Mouse (Mus musculus): Measurements from ENCODE around the gene Cpne2. TPM values are rescaled to one million over a fixed set of nuclear protein-coding genes. Genes with fewer than 3 reads are reported as not detected.

Cpne2 gene
- polyA plus RNA-seq, 1 experiment from 2014 or later, result 4.6 TPM

GRCm38 (mm10) chr8:94532000-94532399 lies 790 bp upstream of the Cpne2 start:
- Histone ChIP-seq H3K36me3 (ENCODE audit: control insufficient read depth, insufficient read depth) (no peaks in the 10 kb centered on the region), H3K4me1 (replicated peaks; ENCODE audit: control insufficient read depth, insufficient read depth, low read length) (no peaks in the 10 kb centered on the region), H3K27ac (ENCODE audit: low read depth, low read length) (no peak overlapping the region), H3K4me3 (ENCODE audit: low read depth, low read length) (no peak overlapping the region), H3K27me3 (replicated peaks; ENCODE audit: control insufficient read depth, insufficient read depth, low read length) (peaks cover 10% of the 10 kb centered on the region; the same call in 1 of the 2 replicates), H3K9ac (ENCODE audit: low read depth, low read length) (no peak overlapping the region), H3K4me2 (replicated peaks; ENCODE audit: low read depth) (peak overlapping the region; percentile 98; the same call in 1 of the 2 replicates), H3K9me3 (ENCODE audit: control insufficient read depth) (no peaks in the 10 kb centered on the region)
- WGBS, result 4% methylated on average over 8 of the region's 8 CpGs
- no peak for TF ChIP-seq CTCF (IDR thresholded peaks at IDR 0.05; ENCODE audit: low read depth)
- no peak for ATAC-seq

GRCm38 (mm10) chr8:94532525-94532872 lies 291 bp upstream of the Cpne2 start:
- H3K27ac ChIP-seq (ENCODE audit: low read depth, low read length), result no peak overlapping the region
- H3K27me3 ChIP-seq (replicated peaks; ENCODE audit: control insufficient read depth, insufficient read depth, low read length), result peaks cover 10% of the 10 kb centered on the region; the same call in 1 of the 2 replicates
- no peak for TF ChIP-seq CTCF (IDR thresholded peaks at IDR 0.05; ENCODE audit: low read depth)
- H3K9me3 ChIP-seq (ENCODE audit: control insufficient read depth), result no peaks in the 10 kb centered on the region
- ATAC-seq, result no peak; the same call in 1 of the 2 replicates
- H3K4me2 ChIP-seq (replicated peaks; ENCODE audit: low read depth), result peak overlapping the region; percentile 98
- H3K9ac ChIP-seq (ENCODE audit: low read depth, low read length), result peak overlapping the region; percentile 58
- WGBS, result under 1% methylated on average over 34 of the region's 34 CpGs
- H3K36me3 ChIP-seq (ENCODE audit: control insufficient read depth, insufficient read depth), result no peaks in the 10 kb centered on the region
- H3K4me1 ChIP-seq (replicated peaks; ENCODE audit: control insufficient read depth, insufficient read depth, low read length), result no peaks in the 10 kb centered on the region
- H3K4me3 ChIP-seq (ENCODE audit: low read depth, low read length), result peak overlapping the region; percentile 65

GRCm38 (mm10) chr8:94534612-94535011 lies 1.8 kb downstream of the Cpne2 start:
- Histone ChIP-seq H3K27me3 (replicated peaks; ENCODE audit: control insufficient read depth, insufficient read depth, low read length) (peaks cover 10% of the 10 kb centered on the region; the same call in 1 of the 2 replicates), H3K36me3 (ENCODE audit: control insufficient read depth, insufficient read depth) (no peaks in the 10 kb centered on the region), H3K4me2 (replicated peaks; ENCODE audit: low read depth) (no peak overlapping the region), H3K9ac (ENCODE audit: low read depth, low read length) (no peak overlapping the region), H3K4me3 (ENCODE audit: low read depth, low read length) (no peak overlapping the region), H3K4me1 (replicated peaks; ENCODE audit: control insufficient read depth, insufficient read depth, low read length) (no peaks in the 10 kb centered on the region), H3K27ac (ENCODE audit: low read depth, low read length) (no peak overlapping the region), H3K9me3 (ENCODE audit: control insufficient read depth) (no peaks in the 10 kb centered on the region)
- ATAC-seq, result no peak
- 32% methylated on average over 4 of the region's 4 CpGs for WGBS
- no peak for TF ChIP-seq CTCF (IDR thresholded peaks at IDR 0.05; ENCODE audit: low read depth)

- no peak for TF ChIP-seq CTCF (IDR thresholded peaks at IDR 0.05; ENCODE audit: low read depth)
- 90% methylated on average over 7 of the region's 7 CpGs for WGBS
- Histone ChIP-seq H3K27me3 (replicated peaks; ENCODE audit: control insufficient read depth, insufficient read depth, low read length) (peaks cover 10% of the 10 kb centered on the region; the same call in 1 of the 2 replicates), H3K36me3 (ENCODE audit: control insufficient read depth, insufficient read depth) (no peaks in the 10 kb centered on the region), H3K9ac (ENCODE audit: low read depth, low read length) (no peak overlapping the region), H3K4me3 (ENCODE audit: low read depth, low read length) (no peak overlapping the region), H3K4me1 (replicated peaks; ENCODE audit: control insufficient read depth, insufficient read depth, low read length) (no peaks in the 10 kb centered on the region), H3K27ac (ENCODE audit: low read depth, low read length) (no peak overlapping the region), H3K4me2 (replicated peaks; ENCODE audit: low read depth) (no peak overlapping the region), H3K9me3 (ENCODE audit: control insufficient read depth) (no peaks in the 10 kb centered on the region)
- ATAC-seq, result no peak
Observed at GRCm38 (mm10) chr8:94535631-94536030, 2.8 kb downstream of the Cpne2 start.

GRCm38 (mm10) chr8:94537456-94537855 lies 4.7 kb downstream of the Cpne2 start:
- Histone ChIP-seq H3K27me3 (replicated peaks; ENCODE audit: control insufficient read depth, insufficient read depth, low read length) (peaks cover 10% of the 10 kb centered on the region; the same call in 1 of the 2 replicates), H3K9me3 (ENCODE audit: control insufficient read depth) (no peaks in the 10 kb centered on the region), H3K9ac (ENCODE audit: low read depth, low read length) (no peak overlapping the region), H3K4me2 (replicated peaks; ENCODE audit: low read depth) (no peak overlapping the region), H3K4me3 (ENCODE audit: low read depth, low read length) (no peak overlapping the region), H3K27ac (ENCODE audit: low read depth, low read length) (no peak overlapping the region), H3K4me1 (replicated peaks; ENCODE audit: control insufficient read depth, insufficient read depth, low read length) (no peaks in the 10 kb centered on the region), H3K36me3 (ENCODE audit: control insufficient read depth, insufficient read depth) (no peaks in the 10 kb centered on the region)
- ATAC-seq, result no peak
- WGBS, result 77% methylated on average over 2 of the region's 2 CpGs
- TF ChIP-seq CTCF (IDR thresholded peaks at IDR 0.05; ENCODE audit: low read depth), result no peak

- Histone ChIP-seq H3K9ac (ENCODE audit: low read depth, low read length) (no peak overlapping the region), H3K27ac (ENCODE audit: low read depth, low read length) (no peak overlapping the region), H3K4me2 (replicated peaks; ENCODE audit: low read depth) (no peak overlapping the region), H3K4me1 (replicated peaks; ENCODE audit: control insufficient read depth, insufficient read depth, low read length) (no peaks in the 10 kb centered on the region), H3K36me3 (ENCODE audit: control insufficient read depth, insufficient read depth) (no peaks in the 10 kb centered on the region), H3K4me3 (ENCODE audit: low read depth, low read length) (no peak overlapping the region), H3K9me3 (ENCODE audit: control insufficient read depth) (no peaks in the 10 kb centered on the region), H3K27me3 (replicated peaks; ENCODE audit: control insufficient read depth, insufficient read depth, low read length) (peaks cover under 1% of the 10 kb centered on the region; the same call in 1 of the 2 replicates)
- WGBS, result 84% methylated on average over 2 of the region's 2 CpGs
- ATAC-seq, result no peak
- no peak for TF ChIP-seq CTCF (IDR thresholded peaks at IDR 0.05; ENCODE audit: low read depth)
Observed at GRCm38 (mm10) chr8:94540025-94540424, 7.2 kb downstream of the Cpne2 start.

Data from intestine, postnatal 0 days (tissue).